Mouse (Mus musculus) testis, adult 2 months (tissue): ENCODE measurements around the gene Atf7ip.

Experiments used
- CTCF ChIP-seq: fragments of 200-500 bp; IDR thresholded peaks from 2 replicates; pipeline ENCODE4 v1.5.1; 2012; ENCODE audit warnings: low read depth, mild to moderate bottlenecking, inconsistent platforms, low read length, moderate library complexity; ENCODE audit not compliant: control insufficient read depth, insufficient read depth, insufficient replicate concordance
- POLR2A ChIP-seq: fragments of 200-500 bp; IDR thresholded peaks from 2 replicates; pipeline ENCODE4 v1.6.1; 2012; ENCODE audit warnings: low read depth, mild to moderate bottlenecking, inconsistent platforms, low read length, moderate library complexity; ENCODE audit not compliant: control insufficient read depth

GRCm38 (mm10) chr6:136612312-136612711, 106.3 kb downstream of the Atf7ip start:
- no peak for TF ChIP-seq CTCF
- no peak for TF ChIP-seq POLR2A
